Mouse (Mus musculus) spleen, adult 2 months (tissue): Measurements from ENCODE around the gene Rnf38. TPM values are rescaled to one million over a fixed set of nuclear protein-coding genes. Genes with fewer than 3 reads are reported as not detected.

Source experiments
- DNase-seq, 2 experiments: peaks; one replicate each; pipeline versions ENCODE4 v3.0.0 to v3.0.0-alpha.2; 2012 to 2021; ENCODE audit warnings: low spot score in 2 of 2, low read depth in 1 of 2
- H3K27ac ChIP-seq: fragments of 200-500 bp; 2 replicates; pipeline ENCODE4 v1.5.1; 2012; ENCODE audit warnings: low read length, inconsistent platforms; ENCODE audit not compliant: insufficient read depth
- H3K27me3 ChIP-seq: fragments of 200-500 bp; 2 replicates; pipeline ENCODE4 v1.6.1; 2012; ENCODE audit warnings: mild to moderate bottlenecking, moderate library complexity, low read length, inconsistent platforms; ENCODE audit not compliant: control insufficient read depth, insufficient read depth
- H3K36me3 ChIP-seq: fragments of 200-500 bp; 2 replicates; pipeline ENCODE4 v1.6.1; 2012; ENCODE audit warnings: mild to moderate bottlenecking, low read length, inconsistent platforms; ENCODE audit not compliant: control insufficient read depth, insufficient read depth
- H3K4me1 ChIP-seq: fragments of 200-500 bp; 2 replicates; pipeline ENCODE4 v1.6.1; 2011; ENCODE audit warnings: inconsistent platforms; ENCODE audit not compliant: control insufficient read depth, insufficient read depth, insufficient read length
- H3K4me3 ChIP-seq: fragments of 200-500 bp; 2 replicates; pipeline ENCODE4 v1.5.1; 2011; ENCODE audit warnings: mild to moderate bottlenecking, inconsistent platforms; ENCODE audit not compliant: insufficient read depth, insufficient read length; ENCODE audit errors: extremely low read depth
- CTCF ChIP-seq: fragments of 200-500 bp; IDR thresholded peaks from 2 replicates; pipeline ENCODE4 v1.5.1; 2011; ENCODE audit warnings: mild to moderate bottlenecking, inconsistent platforms; ENCODE audit not compliant: insufficient read depth, insufficient read length, insufficient replicate concordance; ENCODE audit errors: extremely low read depth
- POLR2A ChIP-seq: fragments of 200-500 bp; IDR thresholded peaks from 2 replicates; pipeline ENCODE4 v1.6.1; 2011; ENCODE audit warnings: low read depth, low read length, inconsistent platforms
- WGBS: fragments of 180-500 bp; shearing (Covaris S2); methylation state at CpG from one replicate; pipeline ENCODE4 v1.1.7; 2018; 5-methylcytosine and 5-hydroxymethylcytosine counted together
- polyA plus RNA-seq: library from polyadenylated mRNA; depleted of rRNA; stranded (reverse); fragments of >200 nt; gene quantifications from 2 replicates; pipeline ENCODE4 v1.2.3, GENCODE M21; 2012

Gene Rnf38
- polyA plus RNA-seq, 1 experiment, result 122 TPM

DNA sequence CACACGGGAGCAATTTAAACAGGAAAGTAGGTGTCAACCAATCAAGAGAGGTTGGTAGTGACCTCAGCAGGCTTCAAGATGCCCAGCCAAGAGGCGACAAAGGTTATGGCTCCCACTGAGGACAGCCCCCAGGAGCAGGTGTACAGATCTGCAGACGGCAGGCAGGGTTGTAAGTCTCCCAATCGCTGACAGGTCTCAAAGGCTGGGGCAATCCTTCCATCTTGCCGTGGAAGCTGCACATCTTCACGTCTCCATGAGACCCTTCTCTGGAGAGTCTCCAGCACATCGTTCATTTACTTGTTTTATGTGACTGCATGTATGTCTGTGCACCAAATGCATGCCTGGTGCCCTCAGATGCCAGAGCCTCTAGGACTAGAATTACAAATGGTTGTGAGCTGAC, 122.8 kb downstream of the Rnf38 start:
- DNase-seq, result no peak
- no peaks in the 10 kb centered on the region for H3K27me3 ChIP-seq
- peaks cover 22% of the 10 kb centered on the region for H3K4me1 ChIP-seq
- no peaks in the 10 kb centered on the region for H3K36me3 ChIP-seq
- no peak overlapping the region for H3K27ac ChIP-seq
- WGBS, result 90% methylated on average over 7 of the region's 7 CpGs
- H3K4me3 ChIP-seq, result no peak overlapping the region
- TF ChIP-seq POLR2A (no peak), CTCF (no peak)

GRCm38 (mm10) chr4:44108297-44108696, 125.3 kb downstream of the Rnf38 start:
- DNase-seq, result no peak
- 97% methylated on average over 6 of the region's 6 CpGs for WGBS
- H3K4me3 ChIP-seq, result no peak overlapping the region
- H3K27me3 ChIP-seq, result no peaks in the 10 kb centered on the region
- no peak overlapping the region for H3K27ac ChIP-seq
- peaks cover 26% of the 10 kb centered on the region for H3K4me1 ChIP-seq
- TF ChIP-seq CTCF (no peak), POLR2A (no peak)
- H3K36me3 ChIP-seq, result no peaks in the 10 kb centered on the region

DNA sequence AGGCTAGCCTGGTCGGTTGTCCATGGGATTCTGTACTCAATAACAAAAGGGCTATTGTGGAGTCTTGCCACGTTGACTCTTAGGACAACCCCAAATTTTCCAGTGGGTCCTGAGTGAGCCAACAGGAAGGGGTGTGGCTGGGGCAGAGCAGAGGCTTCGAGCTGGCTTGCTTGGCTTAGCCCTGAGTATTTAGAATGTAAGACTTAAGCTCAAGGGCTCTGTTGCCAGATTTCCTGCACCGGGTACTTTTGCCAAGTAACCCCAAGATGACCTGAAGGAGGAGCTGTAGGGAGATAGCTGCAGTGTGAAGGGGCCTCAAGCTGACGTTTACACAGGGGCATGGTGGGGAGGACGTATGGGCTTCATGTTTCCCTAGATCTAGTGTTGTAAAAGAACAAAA, 126.2 kb downstream of the Rnf38 start:
- 38% methylated on average over 6 of the region's 6 CpGs for WGBS
- Histone ChIP-seq H3K4me1 (peaks cover 20% of the 10 kb centered on the region; the same call in 1 of the 2 replicates), H3K27ac (no peak overlapping the region), H3K4me3 (no peak overlapping the region), H3K36me3 (no peaks in the 10 kb centered on the region), H3K27me3 (no peaks in the 10 kb centered on the region)
- no peak for TF ChIP-seq CTCF
- TF ChIP-seq POLR2A, result no peak
- DNase-seq, result no peak

GRCm38 (mm10) chr4:44106297-44106821, 127.2 kb downstream of the Rnf38 start:
- no peaks in the 10 kb centered on the region for H3K27me3 ChIP-seq
- no peak for TF ChIP-seq CTCF
- TF ChIP-seq POLR2A, result no peak
- peaks cover 20% of the 10 kb centered on the region; the same call in 1 of the 2 replicates for H3K4me1 ChIP-seq
- H3K27ac ChIP-seq, result peak overlapping the region; percentile 18; the same call in 1 of the 2 replicates
- no peaks in the 10 kb centered on the region for H3K36me3 ChIP-seq
- WGBS, result 9% methylated on average over 18 of the region's 18 CpGs
- peak overlapping the region; percentile 53 for H3K4me3 ChIP-seq
- no peak for DNase-seq

- no peak overlapping the region for H3K4me3 ChIP-seq
- H3K36me3 ChIP-seq, result no peaks in the 10 kb centered on the region
- 57% methylated on average over 8 of the region's 8 CpGs for WGBS
- DNase-seq, result no peak
- H3K27ac ChIP-seq, result no peak overlapping the region
- H3K4me1 ChIP-seq, result peaks cover 20% of the 10 kb centered on the region; the same call in 1 of the 2 replicates
- H3K27me3 ChIP-seq, result no peaks in the 10 kb centered on the region
- no peak for TF ChIP-seq POLR2A
- TF ChIP-seq CTCF, result no peak
These were observed 129.2 kb downstream of the Rnf38 start for GRCm38 (mm10) chr4:44104195-44104917.

GRCm38 (mm10) chr4:44103620-44104019, 130.0 kb downstream of the Rnf38 start:
- H3K27me3 ChIP-seq, result no peaks in the 10 kb centered on the region
- H3K27ac ChIP-seq, result no peak overlapping the region
- H3K4me1 ChIP-seq, result peaks cover 20% of the 10 kb centered on the region
- WGBS, result 82% methylated on average over 8 of the region's 8 CpGs
- no peak for DNase-seq
- H3K36me3 ChIP-seq, result no peaks in the 10 kb centered on the region
- TF ChIP-seq CTCF (no peak), POLR2A (no peak)
- no peak overlapping the region for H3K4me3 ChIP-seq

DNA sequence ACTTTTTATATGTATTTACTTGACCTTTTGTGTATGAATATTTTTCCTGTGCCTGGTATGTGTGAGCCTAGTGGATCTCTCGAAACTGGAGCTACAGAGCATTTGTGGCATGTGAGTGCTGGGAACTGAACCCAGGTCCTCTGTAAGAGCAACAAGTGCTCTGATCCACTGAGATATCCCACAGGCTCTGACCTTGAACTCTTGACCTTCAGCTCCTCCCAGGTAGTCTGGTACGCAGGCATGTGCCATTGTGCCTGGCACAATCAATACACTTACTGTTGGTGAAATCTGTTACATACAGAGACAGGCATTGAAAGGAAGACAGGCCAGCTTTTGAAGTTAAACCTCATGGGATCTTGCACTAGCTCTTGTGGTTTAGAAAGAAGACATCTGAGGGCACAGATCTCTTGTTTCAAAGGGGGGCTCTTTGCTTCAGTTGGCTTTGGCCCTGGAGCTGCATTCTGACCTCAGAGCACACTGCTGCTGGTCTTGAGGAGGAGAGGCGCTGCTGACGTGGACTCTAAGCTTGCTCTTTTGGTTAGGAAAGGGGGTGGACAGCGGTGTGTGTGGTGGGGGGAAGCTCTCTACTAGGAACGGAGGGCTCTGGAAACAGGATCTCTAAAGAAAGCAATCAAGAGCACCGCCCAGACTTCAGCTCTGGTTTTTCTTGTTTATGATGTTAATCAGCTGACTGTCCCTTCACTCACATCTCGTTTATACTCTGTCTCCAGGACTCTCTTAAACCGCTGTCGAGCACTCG, 135.8 kb downstream of the Rnf38 start:
- H3K36me3 ChIP-seq, result no peaks in the 10 kb centered on the region
- no peak for DNase-seq
- peaks cover 5% of the 10 kb centered on the region for H3K4me1 ChIP-seq
- 33% methylated on average over 11 of the region's 11 CpGs for WGBS
- H3K27me3 ChIP-seq, result no peaks in the 10 kb centered on the region
- TF ChIP-seq CTCF (no peak), POLR2A (no peak)
- no peak overlapping the region for H3K4me3 ChIP-seq
- no peak overlapping the region for H3K27ac ChIP-seq
